Mouse (Mus musculus) cerebellum, adult 11 months (tissue): ENCODE measurements at regions not wholly inside any gene's neighbourhood (a gene's known extent, or its start where the extent isn't known, plus 50 kb on each side); places are given as distances from the start of the nearest gene placed in this dataset.
A peak's percentile ranks its signal among the peaks of the same experiment; 100 is the strongest.
"Not testable (repeated sequence)": the region's sequence is repeated elsewhere in the genome, so short reads cannot be mapped to it uniquely, and the experiment has no call there.

Experiments
- DNase-seq: peaks from one replicate; pipeline ENCODE4 v3.0.0; 2022

GRCm38 (mm10) chr4:97509576-97509975 is 263.0 kb upstream of the Nfia start:
- DNase-seq: no peak

DNA sequence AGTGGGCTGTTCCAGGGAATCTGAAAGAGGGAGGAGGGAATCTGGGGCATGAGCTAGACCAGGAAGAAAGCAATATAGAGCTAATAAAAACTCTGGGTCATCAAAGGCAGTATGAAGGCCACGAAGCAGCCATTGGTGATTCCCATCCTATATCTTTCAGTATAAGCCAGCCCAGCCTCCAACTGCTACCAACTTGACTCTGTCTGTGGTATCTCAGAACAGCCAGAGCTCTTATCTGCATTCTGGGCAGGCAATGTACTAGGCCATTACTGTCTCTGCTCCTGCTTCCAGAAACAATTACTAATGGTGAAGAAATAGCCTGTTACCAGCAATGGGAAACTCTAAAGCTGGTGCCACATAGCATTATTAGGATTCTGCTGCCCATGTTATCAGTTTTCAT is 266.8 kb upstream of the Nfia start:
- DNase-seq: no peak

DNA sequence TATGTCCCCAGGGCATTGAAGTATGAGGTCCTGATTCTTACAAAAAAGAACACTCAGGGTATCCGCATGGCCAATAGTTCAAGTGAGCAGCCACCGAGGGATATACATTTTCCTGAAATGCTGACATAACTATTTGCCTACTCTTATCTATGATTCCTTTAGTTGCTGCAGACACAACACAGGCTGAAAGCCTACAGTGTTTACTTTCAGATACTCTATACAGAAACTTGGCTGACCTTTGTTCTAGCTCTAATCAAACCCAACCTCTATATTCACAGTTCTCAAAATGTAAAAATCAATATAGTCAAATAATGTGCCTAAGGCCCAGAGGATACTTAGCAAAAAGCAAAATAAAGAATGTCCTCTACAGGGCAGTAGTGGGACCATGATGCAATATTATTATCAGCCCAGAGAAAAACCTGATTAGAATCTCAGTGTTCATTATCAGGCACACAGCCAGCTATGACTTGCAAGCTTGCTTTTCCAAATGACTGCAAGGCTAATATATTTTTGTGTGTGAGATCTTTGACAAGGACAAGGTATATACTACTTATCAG is 281.2 kb upstream of the Nfia start:
- no peak for DNase-seq

- DNase-seq: no peak
Observed at GRCm38 (mm10) chr4:97486354-97486753, 286.2 kb upstream of the Nfia start.

GRCm38 (mm10) chr4:97485225-97485624 is 287.3 kb upstream of the Nfia start:
- DNase-seq: no peak

- no peak for DNase-seq
Observed at GRCm38 (mm10) chr4:97482701-97483246, 289.8 kb upstream of the Nfia start.

DNA sequence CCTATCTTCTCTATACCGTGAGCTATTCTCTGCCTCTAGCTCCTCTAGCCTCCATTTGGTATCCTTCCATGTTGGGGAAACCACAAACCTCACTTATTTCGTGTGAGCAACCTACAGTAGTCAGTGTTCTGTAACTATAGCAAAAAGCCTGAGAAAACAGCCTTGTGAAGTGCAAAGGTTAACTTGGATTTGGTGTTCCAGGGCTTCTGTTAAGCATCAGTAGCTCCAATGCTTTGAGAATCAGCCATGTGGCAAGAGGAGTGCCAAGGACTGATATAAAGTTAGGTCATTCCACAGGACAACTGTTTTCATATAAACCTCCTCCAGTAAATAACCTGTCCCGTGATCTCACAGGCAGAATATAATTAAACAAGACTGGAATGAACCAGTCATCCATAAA is 290.7 kb upstream of the Nfia start:
- DNase-seq: no peak

DNA sequence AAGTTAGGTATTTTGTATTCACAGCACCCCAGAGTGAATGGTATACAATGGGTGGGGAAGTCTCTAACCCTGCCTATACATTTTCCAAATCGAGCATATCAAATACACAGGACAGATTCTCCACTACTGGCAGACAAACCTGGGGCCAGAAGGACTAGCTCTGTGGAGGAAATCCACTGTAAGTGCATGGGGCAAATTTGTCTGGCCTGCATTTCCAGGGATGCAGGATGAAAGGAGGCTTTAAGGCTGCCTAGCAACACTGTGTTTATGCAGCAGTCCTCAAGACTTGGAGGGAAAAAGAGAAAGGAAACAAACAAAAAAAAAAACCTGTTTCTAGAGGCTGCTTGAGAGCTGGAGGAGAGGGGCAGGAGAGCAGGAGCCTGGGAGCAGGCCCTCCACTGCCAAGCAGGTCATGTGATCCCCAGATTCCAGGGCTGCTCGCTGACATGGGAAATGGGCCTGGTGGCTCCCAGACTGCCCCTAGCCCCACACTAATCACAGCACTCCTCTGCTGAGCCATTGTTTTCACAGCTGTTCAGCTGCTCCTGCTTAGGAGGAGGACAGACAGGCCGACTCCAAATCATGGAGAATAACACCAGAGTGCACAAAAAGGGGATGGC is 293.7 kb upstream of the Gm10192 start:
- DNase-seq: no peak

DNA sequence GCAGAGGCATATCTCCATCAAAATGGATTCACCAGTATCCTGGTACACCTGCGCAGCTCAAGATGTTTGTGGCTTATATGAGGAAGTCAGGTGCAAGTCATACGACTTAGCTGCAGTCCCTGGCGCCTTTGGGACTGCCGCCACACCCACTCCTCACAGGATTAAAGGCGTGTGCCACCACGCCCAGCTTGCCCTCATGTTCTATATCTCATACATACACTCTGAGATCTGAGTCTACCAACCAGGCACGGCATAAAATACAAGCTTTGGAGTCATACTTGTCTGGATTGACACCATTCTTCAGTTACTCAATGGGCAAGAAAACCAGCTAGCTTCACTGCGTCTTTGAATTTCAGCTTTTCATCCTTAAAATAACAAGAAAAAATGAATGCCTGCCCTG is 290.5 kb upstream of the Gm10192 start:
- not testable (repeated sequence) for DNase-seq

GRCm38 (mm10) chr4:97465932-97466666 is 283.1 kb upstream of the Gm10192 start:
- DNase-seq: no peak

DNA sequence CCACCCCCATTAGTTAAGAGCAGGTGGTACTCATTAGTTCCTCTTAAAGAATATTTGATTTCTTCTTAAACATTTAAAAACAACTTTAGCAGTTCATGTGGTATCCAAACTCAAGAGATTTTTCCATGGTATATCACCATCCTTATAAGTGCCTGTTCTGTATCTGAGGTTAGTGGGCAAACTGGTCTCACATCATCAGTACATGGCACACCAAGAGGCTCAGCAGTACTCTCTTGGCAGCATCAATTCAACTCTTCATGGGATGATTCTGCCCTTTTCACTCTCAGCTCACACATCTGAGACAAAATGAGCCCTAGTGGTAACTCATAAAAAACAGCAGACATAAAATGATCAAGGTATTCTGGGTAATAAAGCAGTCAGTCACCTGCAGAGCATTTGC is 282.6 kb upstream of the Gm10192 start:
- no peak for DNase-seq

- DNase-seq: no peak
Observed at GRCm38 (mm10) chr4:97461177-97461576, 278.2 kb upstream of the Gm10192 start.

DNA sequence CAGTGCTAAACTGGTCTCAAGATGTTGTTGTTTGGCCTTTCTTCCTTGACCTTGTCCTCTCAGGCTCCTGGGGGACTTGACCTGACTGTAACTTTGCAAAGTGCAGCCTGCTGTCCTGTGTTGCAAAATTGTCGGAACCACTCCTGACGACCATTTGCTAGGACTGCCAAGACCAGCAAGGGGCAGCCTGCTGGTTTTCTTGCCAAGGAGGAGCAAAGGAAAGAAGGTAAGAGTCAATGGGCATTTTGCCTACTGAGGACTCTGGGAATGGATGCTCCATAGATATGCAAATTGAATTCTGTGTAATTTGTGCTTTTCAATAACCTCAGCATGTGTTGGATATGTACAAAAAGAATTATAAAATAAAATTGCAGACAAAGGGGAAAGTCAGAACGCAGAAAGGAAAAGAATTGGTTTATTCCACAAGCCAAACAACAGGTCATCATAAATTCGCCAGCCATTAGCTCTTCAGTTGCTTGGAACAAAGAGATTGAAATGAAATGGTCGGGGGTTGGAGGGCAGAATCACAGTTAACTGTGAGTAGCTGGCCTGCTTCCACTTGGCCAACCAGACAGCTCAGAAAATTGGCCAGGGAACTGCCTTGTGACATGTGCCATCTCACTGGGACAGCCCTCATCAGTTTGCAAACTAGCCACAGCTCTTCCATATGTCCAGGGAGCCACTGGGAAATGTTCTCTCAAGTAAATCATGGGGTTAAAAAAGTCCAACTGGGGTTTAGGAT is 256.5 kb upstream of the Gm10192 start:
- DNase-seq: no peak

GRCm38 (mm10) chr4:97432681-97433080 is 249.7 kb upstream of the Gm10192 start:
- DNase-seq: no peak

DNA sequence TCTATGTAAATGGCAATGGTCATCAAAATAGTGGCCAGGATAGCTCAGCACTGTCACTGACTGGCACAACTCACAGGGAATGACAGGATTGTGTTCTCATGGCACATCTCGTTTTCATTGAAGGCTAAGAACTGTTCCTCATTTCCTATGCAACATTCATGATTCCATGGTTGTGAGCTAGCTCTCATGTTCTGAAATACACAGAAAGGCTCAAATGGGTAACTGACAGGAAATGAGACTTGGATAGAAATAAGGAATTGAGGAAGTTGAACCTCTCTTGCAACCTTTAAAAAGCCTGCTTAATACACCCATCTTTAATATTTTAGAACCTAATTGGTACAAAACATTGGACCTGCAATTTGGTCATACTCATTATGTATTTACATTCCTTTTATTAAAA is 249.1 kb upstream of the Gm10192 start:
- no peak for DNase-seq

DNA sequence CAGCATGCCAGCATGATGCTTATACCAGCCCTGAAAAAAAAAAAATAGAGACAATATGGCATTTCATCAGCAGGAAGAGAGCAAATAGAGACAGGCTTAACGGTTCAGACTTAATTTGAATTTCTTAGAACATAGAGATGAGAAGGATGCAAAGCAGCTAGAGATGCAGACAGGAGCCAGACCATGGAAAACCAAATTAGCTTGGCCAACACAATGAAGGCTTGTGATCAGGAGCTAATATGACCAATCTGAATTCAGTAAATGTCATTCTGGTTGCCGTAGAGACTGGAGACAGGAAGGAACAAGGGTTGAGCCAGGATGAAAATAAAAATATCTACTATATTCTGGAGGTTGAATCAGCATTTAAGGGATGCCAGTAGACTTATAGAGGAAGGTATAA is 248.3 kb upstream of the Gm10192 start:
- no peak for DNase-seq

- no peak for DNase-seq
Observed at GRCm38 (mm10) chr4:97419845-97420244, 236.9 kb upstream of the Gm10192 start.

GRCm38 (mm10) chr4:97418616-97419015 is 235.7 kb upstream of the Gm10192 start:
- DNase-seq: peak; percentile 64

DNA sequence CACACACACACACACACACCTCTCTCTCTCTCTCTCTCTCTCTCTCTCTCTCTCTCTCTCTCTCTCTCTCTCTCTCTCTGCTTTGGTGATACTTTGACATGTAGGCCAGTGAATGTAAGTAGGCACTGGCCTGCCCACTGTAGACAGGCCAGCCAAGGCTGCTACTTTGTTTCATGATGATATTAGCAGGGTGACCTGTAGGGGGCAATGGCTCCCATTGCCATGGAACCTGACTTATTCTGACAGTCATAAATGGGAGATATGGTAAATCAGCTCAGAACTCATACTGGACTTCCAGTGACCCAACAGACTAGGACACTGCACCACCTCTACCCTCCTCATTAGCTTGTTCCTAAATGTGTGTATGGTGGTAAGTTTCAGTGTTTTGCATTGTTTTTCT is 235.0 kb upstream of the Gm10192 start:
- no peak for DNase-seq

- DNase-seq: no peak
Observed at GRCm38 (mm10) chr4:97408633-97409296, 225.8 kb upstream of the Gm10192 start.

DNA sequence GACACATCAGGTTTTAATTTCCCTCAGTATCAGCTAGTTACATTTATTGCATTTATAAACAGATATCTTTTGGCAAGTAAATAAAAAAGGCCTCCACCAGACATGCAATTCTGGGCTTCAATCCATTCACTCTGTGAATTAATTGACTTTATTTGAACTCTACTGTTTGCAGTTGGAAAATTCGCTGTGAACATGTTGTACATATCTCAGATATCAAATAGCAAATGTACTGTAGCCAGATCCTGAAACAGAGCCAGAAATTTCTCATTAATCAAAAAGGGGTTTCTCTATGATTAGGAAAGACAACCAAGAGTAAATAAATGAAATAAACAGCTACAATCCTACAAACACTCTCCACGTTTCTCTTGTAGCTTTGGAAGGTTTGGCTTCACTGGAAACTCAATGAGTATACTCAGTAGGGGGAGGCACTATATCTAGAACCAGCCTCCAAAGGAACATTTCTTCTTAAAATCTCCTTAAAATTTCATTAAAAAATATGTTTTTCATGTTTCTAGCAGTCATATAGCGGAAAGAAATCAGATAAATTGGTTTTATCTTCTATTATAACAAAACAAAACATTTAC is 211.8 kb upstream of the Gm10192 start:
- DNase-seq: no peak

GRCm38 (mm10) chr4:97381084-97381483 is 198.1 kb upstream of the Gm10192 start:
- no peak for DNase-seq
